Mouse (Mus musculus): ENCODE measurements at regions not wholly inside any gene's neighbourhood (a gene's known extent, or its start where the extent isn't known, plus 50 kb on each side); places are given as distances from the start of the nearest gene placed in this dataset.

DNA sequence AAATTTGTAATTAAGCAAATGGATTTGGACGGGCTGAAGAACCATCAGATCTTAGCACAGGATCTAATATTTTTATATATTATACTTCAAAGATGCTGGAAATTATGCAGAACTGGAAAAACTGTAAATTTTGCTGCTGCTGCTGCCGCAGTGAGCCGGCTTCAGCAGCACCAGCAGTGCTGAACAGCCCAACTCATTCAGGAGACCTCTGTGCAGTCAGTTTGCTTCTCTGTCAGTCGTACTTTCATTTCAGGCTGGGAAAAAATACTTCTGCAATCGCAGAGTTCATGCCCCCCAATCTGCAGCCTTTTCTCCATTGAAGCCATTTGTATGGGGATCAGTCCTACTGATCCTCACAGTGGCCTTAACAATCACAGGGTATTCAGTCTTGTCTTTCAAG lies 53.4 kb upstream of the Trpc3 start:
- no peak for DNase-seq

DNA sequence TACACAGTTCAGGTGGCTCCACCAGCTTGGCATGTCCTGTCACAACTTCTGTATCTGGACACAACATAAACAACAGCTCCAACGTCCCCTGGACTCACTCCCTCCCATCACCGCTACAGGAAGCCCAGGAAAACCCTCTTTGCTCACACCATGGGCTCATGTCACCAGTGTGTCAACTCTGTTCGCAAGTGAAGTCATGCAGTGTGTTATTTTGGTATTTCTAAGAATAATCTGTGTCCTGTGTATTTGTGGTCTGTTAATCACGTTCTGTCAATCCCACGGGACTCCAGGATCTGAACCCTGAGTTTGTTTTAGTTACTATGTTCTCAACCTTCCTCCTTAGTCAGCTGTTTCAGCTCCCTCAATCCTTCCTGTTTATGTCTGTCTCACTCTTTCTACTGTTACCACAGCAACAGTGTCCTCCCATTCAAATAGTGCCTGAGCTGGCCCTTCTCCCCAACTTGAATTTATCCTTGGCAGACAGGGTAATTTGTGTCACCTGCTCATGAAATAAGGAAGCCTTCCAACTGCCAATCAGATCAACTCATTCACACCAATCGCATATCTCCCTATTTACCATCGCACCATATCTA lies 64.5 kb upstream of the Trpc3 start:
- no peak for DNase-seq

DNA sequence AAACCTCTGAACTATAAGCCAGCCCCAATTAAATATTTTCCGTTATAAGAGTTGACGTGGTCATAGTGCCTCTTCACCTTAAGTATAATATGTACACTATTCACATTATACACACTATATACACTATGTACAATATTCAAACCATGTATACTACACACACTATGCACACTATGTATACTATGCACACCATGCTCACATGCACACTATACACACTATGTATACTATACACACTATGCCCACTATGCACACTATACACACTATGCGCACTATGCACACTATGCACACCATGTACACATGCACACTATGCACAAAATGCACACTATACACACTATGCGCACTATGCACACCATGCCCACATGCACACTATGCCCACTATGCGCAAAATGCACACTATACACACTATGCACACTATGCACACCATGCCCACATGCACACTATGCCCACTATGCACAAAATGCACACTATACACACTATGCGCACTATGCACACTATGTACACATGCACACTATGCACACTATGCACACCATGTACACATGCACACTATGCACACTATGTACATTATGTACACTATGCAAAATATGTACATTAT lies 72.2 kb upstream of the Trpc3 start:
- DNase-seq = no peak

DNA sequence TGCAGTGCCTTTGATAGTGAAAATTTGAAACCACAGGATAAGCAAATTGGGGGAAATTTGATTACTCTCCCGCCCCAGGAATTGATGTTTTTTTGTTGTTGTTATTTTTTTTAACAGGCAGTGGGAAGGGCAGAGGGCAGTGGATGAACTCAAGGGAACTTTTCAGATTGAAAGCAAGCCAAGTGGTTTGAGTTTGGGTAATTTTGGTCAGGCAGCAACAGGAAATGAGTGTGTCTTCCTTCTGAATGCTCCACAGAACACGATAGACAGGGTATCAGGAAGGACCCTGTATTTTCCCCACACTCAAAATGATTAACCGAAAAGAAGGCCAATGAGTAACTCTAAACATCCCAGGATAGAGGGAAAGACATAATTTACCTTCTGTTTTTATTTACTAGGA lies 72.9 kb upstream of the Trpc3 start:
- DNase-seq = no peak

DNA sequence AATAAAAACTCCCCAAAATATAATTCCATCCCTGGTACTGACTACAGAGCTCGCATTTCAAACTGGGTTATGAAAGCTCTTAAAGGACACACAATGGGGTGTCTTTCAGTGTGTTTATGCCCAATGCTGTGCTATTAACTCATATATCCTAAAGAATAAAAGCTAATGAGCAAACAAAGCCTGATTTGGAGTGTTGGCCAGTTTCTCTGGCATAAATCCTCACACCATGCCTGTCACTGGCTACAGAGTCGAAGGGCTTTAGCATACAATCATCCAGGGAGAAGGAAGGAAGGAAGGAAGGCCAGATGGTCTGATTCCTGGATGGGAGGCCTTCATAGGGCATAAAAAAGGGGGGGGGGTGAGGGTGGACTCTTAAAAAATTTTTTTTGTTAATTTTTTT lies 74.8 kb upstream of the Trpc3 start:
- DNase-seq = peak; percentile 15

DNA sequence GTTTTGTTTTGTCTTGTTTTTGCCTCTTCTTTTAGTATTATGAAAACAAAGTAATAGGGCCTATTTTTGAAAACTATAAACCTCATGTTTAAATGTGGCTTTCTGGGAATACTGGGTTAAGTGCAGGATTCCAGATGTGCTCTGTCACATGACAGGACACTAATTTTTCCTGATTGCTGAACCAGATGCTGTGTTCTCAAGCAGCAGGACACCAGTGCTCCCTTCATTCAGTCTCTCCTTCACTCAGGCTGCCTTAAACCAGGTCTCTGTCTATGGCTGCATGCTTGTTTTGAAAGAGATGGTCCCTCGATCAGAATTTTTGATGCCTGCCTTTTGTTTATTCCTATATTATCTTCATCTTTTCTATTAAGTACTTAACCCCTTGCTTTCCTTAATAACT lies 80.1 kb upstream of the Trpc3 start:
- no peak for DNase-seq

DNA sequence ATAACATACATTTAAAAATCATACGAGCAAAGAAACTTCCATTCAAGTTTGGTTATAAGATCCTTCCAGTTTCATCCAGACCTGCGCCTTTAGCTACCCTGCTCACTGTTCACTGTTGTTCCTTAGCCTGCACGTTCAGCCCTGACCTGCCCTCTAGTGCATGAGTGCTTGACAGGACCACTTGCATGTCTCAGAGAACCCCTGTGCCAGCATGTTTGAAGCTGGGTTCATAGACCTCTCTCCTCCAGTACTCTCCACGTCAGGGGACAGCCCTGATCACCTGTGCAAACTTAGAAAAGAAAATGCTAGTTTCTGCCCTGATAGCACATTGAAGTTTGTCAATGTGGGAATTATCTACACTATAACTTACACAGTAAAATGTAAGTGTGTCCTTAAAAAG lies 81.0 kb upstream of the Trpc3 start:
- DNase-seq = no peak

DNA sequence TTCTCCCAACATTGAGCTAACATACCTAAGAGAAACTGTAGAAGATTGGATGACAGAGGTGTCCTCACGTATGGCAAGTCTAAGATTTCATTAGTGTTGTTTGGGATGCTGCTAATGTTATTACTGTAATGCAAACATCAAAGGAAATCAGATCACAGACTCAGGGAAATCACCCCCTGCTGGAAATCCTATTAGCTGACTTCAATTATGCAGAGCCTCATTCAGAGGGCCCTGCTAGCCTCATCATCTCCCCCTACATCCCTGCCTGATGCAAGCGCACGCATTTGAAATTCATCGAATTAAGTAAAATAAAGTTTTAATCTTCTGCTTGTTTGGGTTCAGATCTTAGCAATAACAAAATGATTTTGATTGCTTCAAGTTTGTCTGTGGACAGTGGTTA lies 84.1 kb upstream of the Trpc3 start:
- no peak for DNase-seq

DNA sequence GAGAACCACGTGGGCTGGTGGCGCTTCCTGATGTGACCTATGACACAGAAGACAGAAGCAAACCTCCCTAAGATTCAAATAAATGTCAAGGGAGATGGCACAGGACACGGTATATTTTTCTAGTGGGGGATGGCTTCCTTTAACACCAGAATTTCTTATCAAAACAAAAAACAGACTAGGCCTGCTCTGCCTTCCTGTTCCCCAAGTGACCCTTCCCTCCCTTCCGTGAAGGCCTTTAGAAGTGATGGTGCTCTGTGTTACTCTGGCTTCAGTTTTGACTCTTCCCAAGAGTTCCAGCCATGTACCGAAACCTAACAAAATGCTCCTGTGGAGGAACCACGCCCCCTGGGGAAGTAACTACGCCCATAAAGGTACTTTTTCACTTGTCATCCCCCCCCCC lies 84.5 kb upstream of the 4932438A13Rik start:
- peak; percentile 25 for DNase-seq

DNA sequence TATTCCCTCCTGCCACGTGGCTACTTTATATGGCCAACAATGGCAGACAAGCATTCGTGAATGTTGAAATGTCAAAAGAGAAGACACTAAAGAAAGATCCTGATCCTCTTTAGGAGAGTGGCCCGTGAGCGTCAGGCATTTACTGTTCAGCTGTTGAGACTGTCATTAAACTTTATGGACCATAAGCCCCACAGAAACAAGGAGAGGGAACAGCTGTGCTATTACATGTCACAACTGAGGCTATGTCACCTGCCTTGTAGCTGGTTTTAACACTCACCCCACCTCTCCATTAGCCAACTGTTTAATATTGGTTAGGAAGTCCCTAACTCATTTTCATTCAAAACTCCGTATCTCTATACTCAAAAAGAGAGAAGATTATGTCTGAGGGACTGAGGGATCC lies 76.3 kb upstream of the 4932438A13Rik start:
- no peak for DNase-seq

DNA sequence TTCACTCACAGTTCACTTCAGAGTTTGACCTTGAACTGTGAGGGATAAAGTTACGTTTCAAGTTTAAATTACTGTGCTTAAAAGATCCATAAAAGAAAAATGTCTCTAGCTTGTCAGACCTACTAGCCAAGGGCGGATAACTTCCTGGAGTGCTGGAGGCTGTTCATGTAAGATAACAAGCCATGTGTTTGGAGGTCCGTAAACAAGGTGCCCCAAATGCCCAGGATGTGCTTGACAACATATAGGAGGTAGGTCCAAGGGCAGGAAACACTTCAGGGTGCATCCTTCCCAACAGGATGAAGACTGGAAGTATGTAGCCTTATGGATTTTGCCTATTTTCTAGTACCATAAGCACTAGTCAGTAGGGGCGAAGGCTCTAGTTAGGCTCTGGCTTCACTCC lies 72.7 kb upstream of the 4932438A13Rik start:
- no peak for DNase-seq

DNA sequence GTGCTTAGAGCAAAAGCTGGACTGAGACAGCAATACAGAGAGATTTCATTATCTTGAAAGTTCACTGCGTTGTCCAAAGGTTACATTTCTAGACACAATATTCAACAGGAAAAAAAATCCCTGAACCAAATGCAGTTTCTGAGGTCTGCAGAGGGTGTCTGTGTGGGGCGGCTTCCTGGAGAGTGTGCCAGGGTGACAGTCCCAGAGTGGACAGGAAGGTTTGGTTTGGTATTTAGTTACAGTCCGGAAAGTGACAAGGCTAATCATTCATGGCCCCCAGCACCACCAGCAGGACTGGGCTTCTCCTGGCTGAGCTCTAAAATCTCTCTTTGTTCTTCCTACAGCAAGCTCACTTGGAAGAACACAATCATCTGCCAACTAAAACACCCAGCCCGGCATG lies 65.9 kb upstream of the 4932438A13Rik start:
- DNase-seq = peak; percentile 9

DNA sequence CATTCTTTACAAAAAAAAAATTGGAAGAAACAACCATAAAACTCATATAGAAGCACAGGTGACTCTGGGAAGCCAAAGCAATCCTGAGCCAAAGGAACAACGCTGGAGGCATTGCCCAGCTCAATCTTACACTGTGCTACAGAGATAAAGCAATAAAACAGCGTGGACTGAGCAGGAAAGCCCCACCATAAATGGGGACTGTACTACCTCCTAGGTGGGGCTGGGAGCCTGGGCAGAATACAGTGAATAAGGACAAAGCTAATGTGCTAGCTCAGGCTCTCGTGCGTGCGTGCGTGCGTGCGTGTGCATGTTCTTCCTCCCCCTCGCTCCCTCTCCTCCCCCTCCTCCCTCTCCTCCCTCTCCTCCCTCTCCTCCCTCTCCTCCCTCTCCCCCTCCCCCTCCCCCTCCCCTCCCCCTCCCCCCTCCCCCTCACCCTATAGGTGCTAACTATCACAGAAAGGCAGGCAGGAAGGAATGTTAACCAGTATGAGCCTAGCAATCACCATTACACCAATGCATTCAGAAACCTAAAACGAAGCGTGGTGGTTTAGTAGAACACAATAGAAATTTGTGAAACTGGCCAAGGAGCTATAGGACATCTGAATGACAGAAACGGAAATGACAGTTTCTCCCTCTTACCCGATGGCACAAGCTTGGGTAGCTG lies 64.6 kb upstream of the 4932438A13Rik start:
- DNase-seq = no peak

DNA sequence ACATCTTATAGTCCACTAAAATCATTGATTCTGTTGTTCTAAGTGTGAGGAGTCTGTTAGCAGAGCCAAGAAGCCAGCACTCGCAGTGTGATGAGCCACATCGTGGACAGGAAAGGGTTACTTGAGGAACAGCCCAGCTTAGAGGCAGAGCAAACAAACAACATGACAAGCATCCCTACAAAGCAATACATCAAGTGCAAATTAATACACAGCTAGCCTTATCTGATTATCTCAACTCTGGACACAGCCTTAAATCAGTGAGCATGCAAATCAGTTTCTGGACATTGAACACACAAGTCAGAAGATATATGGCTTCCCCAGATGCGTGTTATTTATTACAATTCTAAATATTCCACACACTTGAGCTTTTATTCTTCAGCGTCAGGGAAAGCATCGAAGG lies 52.4 kb upstream of the 4932438A13Rik start:
- no peak for DNase-seq
